Mouse (Mus musculus): ENCODE measurements at regions not wholly inside any gene's neighbourhood (a gene's known extent, or its start where the extent isn't known, plus 50 kb on each side); places are given as distances from the start of the nearest gene placed in this dataset.
A peak's percentile ranks its signal among the peaks of the same experiment; 100 is the strongest.

- Histone ChIP-seq H3K4me3 (ENCODE audit: low read depth, low read length) (no peak overlapping the region), H3K9ac (ENCODE audit: low read length) (no peak overlapping the region), H3K36me3 (ENCODE audit: control insufficient read depth, insufficient read depth, low read length) (no peaks in the 10 kb centered on the region), H3K4me2 (ENCODE audit: low read depth, low read length, severe bottlenecking) (no peak overlapping the region), H3K27ac (ENCODE audit: low read depth, low read length) (no peak overlapping the region), H3K9me3 (ENCODE audit: control insufficient read depth, low read length) (no peaks in the 10 kb centered on the region), H3K27me3 (ENCODE audit: control insufficient read depth, insufficient read depth, low read length) (no peaks in the 10 kb centered on the region), H3K4me1 (replicated peaks; ENCODE audit: control insufficient read depth, insufficient read depth, low read length) (no peaks in the 10 kb centered on the region)
- ATAC-seq (replicated peaks; ENCODE audit: low FRiP score), result no peak
- DNase-seq (ENCODE audit: low spot score), result no peak
- WGBS, result 88% methylated on average over 4 of the region's 4 CpGs
These were observed 217.7 kb downstream of the Lrfn2 start for GRCm38 (mm10) chr17:49149896-49150295.

- Histone ChIP-seq H3K9ac (ENCODE audit: low read length) (no peak overlapping the region), H3K4me3 (ENCODE audit: low read depth, low read length) (no peak overlapping the region), H3K9me3 (ENCODE audit: control insufficient read depth, low read length) (no peaks in the 10 kb centered on the region), H3K4me1 (replicated peaks; ENCODE audit: control insufficient read depth, insufficient read depth, low read length) (no peaks in the 10 kb centered on the region), H3K27ac (ENCODE audit: low read depth, low read length) (no peak overlapping the region), H3K36me3 (ENCODE audit: control insufficient read depth, insufficient read depth, low read length) (no peaks in the 10 kb centered on the region), H3K4me2 (ENCODE audit: low read depth, low read length, severe bottlenecking) (no peak overlapping the region), H3K27me3 (ENCODE audit: control insufficient read depth, insufficient read depth, low read length) (no peaks in the 10 kb centered on the region)
- WGBS, result 82% methylated on average over 3 of the region's 3 CpGs
- DNase-seq (ENCODE audit: low spot score) (no peak), ATAC-seq (replicated peaks; ENCODE audit: low FRiP score) (no peak)
These were observed 218.8 kb downstream of the Lrfn2 start for GRCm38 (mm10) chr17:49150971-49151422.

- 88% methylated on average over 9 of the region's 9 CpGs for WGBS
- Histone ChIP-seq H3K4me1 (replicated peaks; ENCODE audit: control insufficient read depth, insufficient read depth, low read length) (no peaks in the 10 kb centered on the region), H3K4me3 (ENCODE audit: low read depth, low read length) (no peak overlapping the region), H3K9me3 (ENCODE audit: control insufficient read depth, low read length) (no peaks in the 10 kb centered on the region), H3K27me3 (ENCODE audit: control insufficient read depth, insufficient read depth, low read length) (no peaks in the 10 kb centered on the region), H3K4me2 (ENCODE audit: low read depth, low read length, severe bottlenecking) (no peak overlapping the region), H3K27ac (ENCODE audit: low read depth, low read length) (no peak overlapping the region), H3K36me3 (ENCODE audit: control insufficient read depth, insufficient read depth, low read length) (no peaks in the 10 kb centered on the region), H3K9ac (ENCODE audit: low read length) (no peak overlapping the region)
- DNase-seq (ENCODE audit: low spot score) (no peak), ATAC-seq (replicated peaks; ENCODE audit: low FRiP score) (no peak)
These were observed 221.8 kb downstream of the Lrfn2 start for GRCm38 (mm10) chr17:49153994-49154393.

GRCm38 (mm10) chr17:49155001-49155515, 222.9 kb downstream of the Lrfn2 start:
- no peak for ATAC-seq (replicated peaks; ENCODE audit: low FRiP score)

GRCm38 (mm10) chr17:49157586-49157985, 225.4 kb downstream of the Lrfn2 start:
- no peaks in the 10 kb centered on the region for H3K9me3 ChIP-seq (ENCODE audit: control insufficient read depth, low read length)
- H3K27me3 ChIP-seq (ENCODE audit: control insufficient read depth, insufficient read depth, low read length), result no peaks in the 10 kb centered on the region
- ATAC-seq (replicated peaks; ENCODE audit: low FRiP score), result no peak
- no peaks in the 10 kb centered on the region for H3K36me3 ChIP-seq (ENCODE audit: control insufficient read depth, insufficient read depth, low read length)
- H3K4me3 ChIP-seq (ENCODE audit: low read depth, low read length), result no peak overlapping the region
- H3K9ac ChIP-seq (ENCODE audit: low read length), result no peak overlapping the region
- 84% methylated on average over 2 of the region's 2 CpGs for WGBS
- DNase-seq (ENCODE audit: low spot score), result no peak
- no peak overlapping the region for H3K27ac ChIP-seq (ENCODE audit: low read depth, low read length)
- no peak overlapping the region for H3K4me2 ChIP-seq (ENCODE audit: low read depth, low read length, severe bottlenecking)
- H3K4me1 ChIP-seq (replicated peaks; ENCODE audit: control insufficient read depth, insufficient read depth, low read length), result no peaks in the 10 kb centered on the region

More at GRCm38 (mm10) chr17:49155001-49155515, 222.9 kb downstream of the Lrfn2 start:
- Histone ChIP-seq H3K9me3 (ENCODE audit: control insufficient read depth, low read length) (no peaks in the 10 kb centered on the region), H3K9ac (ENCODE audit: low read length) (no peak overlapping the region), H3K4me1 (replicated peaks; ENCODE audit: control insufficient read depth, insufficient read depth, low read length) (no peaks in the 10 kb centered on the region), H3K27ac (ENCODE audit: low read depth, low read length) (no peak overlapping the region), H3K27me3 (ENCODE audit: control insufficient read depth, insufficient read depth, low read length) (no peaks in the 10 kb centered on the region), H3K4me3 (ENCODE audit: low read depth, low read length) (no peak overlapping the region), H3K36me3 (ENCODE audit: control insufficient read depth, insufficient read depth, low read length) (no peaks in the 10 kb centered on the region), H3K4me2 (ENCODE audit: low read depth, low read length, severe bottlenecking) (no peak overlapping the region)
- no peak for DNase-seq (ENCODE audit: low spot score)
- WGBS, result 78% methylated on average over 9 of the region's 9 CpGs

- ATAC-seq (replicated peaks; ENCODE audit: low FRiP score), result peak; percentile 58; the same call in 1 of the 2 replicates
- no peak overlapping the region for H3K27ac ChIP-seq (ENCODE audit: low read depth, low read length)
- peak overlapping the region; percentile 73 for H3K4me2 ChIP-seq (ENCODE audit: low read depth, low read length, severe bottlenecking)
- peaks cover 2% of the 10 kb centered on the region; the same call in 1 of the 2 replicates for H3K27me3 ChIP-seq (ENCODE audit: control insufficient read depth, insufficient read depth, low read length)
- H3K36me3 ChIP-seq (ENCODE audit: control insufficient read depth, insufficient read depth, low read length), result no peaks in the 10 kb centered on the region
- WGBS, result 5% methylated on average over 20 of the region's 20 CpGs
- peak; percentile 72 for DNase-seq (ENCODE audit: low spot score)
- peak overlapping the region; percentile 26 for H3K4me3 ChIP-seq (ENCODE audit: low read depth, low read length)
- no peaks in the 10 kb centered on the region for H3K9me3 ChIP-seq (ENCODE audit: control insufficient read depth, low read length)
- peak overlapping the region; percentile 39 for H3K9ac ChIP-seq (ENCODE audit: low read length)
- H3K4me1 ChIP-seq (replicated peaks; ENCODE audit: control insufficient read depth, insufficient read depth, low read length), result peaks cover 8% of the 10 kb centered on the region
These were observed 239.3 kb downstream of the Lrfn2 start for GRCm38 (mm10) chr17:49171252-49172047.

- DNase-seq (ENCODE audit: low spot score) (no peak), ATAC-seq (replicated peaks; ENCODE audit: low FRiP score) (no peak)
- 15% methylated on average over 15 of the region's 15 CpGs for WGBS
- Histone ChIP-seq H3K27ac (ENCODE audit: low read depth, low read length) (no peak overlapping the region), H3K4me1 (replicated peaks; ENCODE audit: control insufficient read depth, insufficient read depth, low read length) (peaks cover 8% of the 10 kb centered on the region), H3K9ac (ENCODE audit: low read length) (peak overlapping the region; percentile 39), H3K9me3 (ENCODE audit: control insufficient read depth, low read length) (no peaks in the 10 kb centered on the region), H3K4me3 (ENCODE audit: low read depth, low read length) (peak overlapping the region; percentile 26), H3K36me3 (ENCODE audit: control insufficient read depth, insufficient read depth, low read length) (no peaks in the 10 kb centered on the region), H3K4me2 (ENCODE audit: low read depth, low read length, severe bottlenecking) (peak overlapping the region; percentile 73), H3K27me3 (ENCODE audit: control insufficient read depth, insufficient read depth, low read length) (peaks cover 2% of the 10 kb centered on the region; the same call in 1 of the 2 replicates)
These were observed 240.0 kb downstream of the Lrfn2 start for GRCm38 (mm10) chr17:49172052-49172799.

GRCm38 (mm10) chr17:49172800-49173150, 240.6 kb downstream of the Lrfn2 start:
- H3K36me3 ChIP-seq (ENCODE audit: control insufficient read depth, insufficient read depth, low read length), result no peaks in the 10 kb centered on the region
- peaks cover 2% of the 10 kb centered on the region; the same call in 1 of the 2 replicates for H3K27me3 ChIP-seq (ENCODE audit: control insufficient read depth, insufficient read depth, low read length)
- ATAC-seq (replicated peaks; ENCODE audit: low FRiP score), result no peak
- no peaks in the 10 kb centered on the region for H3K9me3 ChIP-seq (ENCODE audit: control insufficient read depth, low read length)
- no peak overlapping the region for H3K4me3 ChIP-seq (ENCODE audit: low read depth, low read length)
- 66% methylated on average over 8 of the region's 8 CpGs for WGBS
- H3K4me1 ChIP-seq (replicated peaks; ENCODE audit: control insufficient read depth, insufficient read depth, low read length), result peaks cover 8% of the 10 kb centered on the region
- no peak overlapping the region for H3K27ac ChIP-seq (ENCODE audit: low read depth, low read length)
- H3K4me2 ChIP-seq (ENCODE audit: low read depth, low read length, severe bottlenecking), result no peak overlapping the region
- DNase-seq (ENCODE audit: low spot score), result no peak
- H3K9ac ChIP-seq (ENCODE audit: low read length), result no peak overlapping the region
